Mouse (Mus musculus): ENCODE results near the gene Sh3pxd2a.
"Not testable (repeated sequence)": the region's sequence is repeated elsewhere in the genome, so short reads cannot be mapped to it uniquely, and the experiment has no call there.

DNA sequence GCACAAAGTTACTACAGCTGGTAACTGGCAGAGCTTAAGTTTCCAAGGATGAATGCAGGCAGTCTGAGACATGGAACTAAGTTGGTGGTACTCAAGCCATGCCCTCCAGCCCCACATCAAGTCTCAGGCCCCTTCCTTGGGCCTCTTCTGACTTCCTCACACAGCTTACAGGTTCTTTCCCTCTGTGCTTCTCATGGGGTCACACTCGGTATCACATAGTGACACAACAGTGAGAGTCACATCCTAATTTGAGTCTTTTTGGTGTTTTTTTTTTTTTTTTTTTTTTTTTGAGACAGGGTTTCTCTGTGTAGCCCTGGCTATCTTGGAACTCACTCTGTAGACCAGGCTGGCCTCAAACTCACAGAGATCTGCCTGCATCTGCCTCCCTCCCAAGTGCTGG, 69.4 kb downstream of the Sh3pxd2a start:
- not testable (repeated sequence) for TF ChIP-seq POLR2A (IDR thresholded peaks at IDR 0.05; ENCODE audit: low read depth, low read length); CTCF (conservative IDR thresholded peaks at IDR 0.05; ENCODE audit: insufficient read depth, insufficient read length, low read depth, low read length)
